Mouse (Mus musculus) lung, postnatal 36 days (tissue): Measurements from ENCODE around the gene Dnajc10.

Experiments used
- DNase-seq: peaks from one replicate; pipeline ENCODE4 v3.0.0; 2022; ENCODE audit warnings: mixed read lengths

Gene Dnajc10

DNA sequence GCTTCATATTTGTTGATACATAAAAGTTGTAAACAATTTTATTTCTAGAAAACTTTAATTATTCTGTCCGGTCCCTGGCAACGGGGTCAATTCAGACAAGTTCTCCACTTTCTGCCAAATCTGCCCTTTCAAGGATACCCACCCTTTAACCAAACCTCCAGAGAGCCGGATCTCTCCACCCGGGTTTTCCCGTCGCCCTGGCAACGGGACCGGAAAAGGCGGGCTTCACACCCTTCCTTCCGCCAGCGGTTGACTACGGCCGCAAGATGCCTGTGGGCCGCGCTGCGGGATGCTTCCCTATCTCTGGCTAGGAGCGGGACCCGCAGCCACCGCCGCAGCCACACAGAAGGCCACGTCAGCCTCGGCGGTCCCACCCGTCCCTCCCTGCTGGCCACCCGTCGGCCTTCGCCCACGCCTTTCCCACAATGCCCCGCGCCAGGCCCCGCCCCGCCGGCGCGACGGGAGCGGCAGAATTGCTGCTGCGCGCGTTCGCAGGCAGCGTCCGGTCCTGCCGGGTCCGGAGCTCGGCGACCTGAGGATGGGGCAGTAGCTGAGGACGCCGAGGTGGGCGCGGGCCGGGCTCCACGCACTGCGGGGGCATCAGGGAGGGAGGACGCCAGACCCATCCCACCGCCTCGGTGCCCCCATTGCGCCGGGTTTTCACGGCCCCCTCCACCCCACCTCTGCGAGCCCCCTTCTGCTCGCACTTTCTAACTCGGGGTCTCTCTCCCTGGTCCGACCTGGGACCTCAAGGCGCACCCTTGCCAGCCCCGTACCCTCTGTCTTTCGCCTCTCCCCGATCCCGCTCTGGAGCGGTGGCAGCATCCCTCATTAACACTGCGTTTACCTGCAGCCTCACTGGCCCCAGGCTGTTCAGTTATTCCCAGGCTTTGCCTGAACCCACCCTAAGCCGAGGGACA lies at the start of gene Dnajc10:
Dnajc10 (plus strand) TSS at position 225 of the 920 bp plus-strand sequence.
- DNase-seq: peak; percentile 93

DNA sequence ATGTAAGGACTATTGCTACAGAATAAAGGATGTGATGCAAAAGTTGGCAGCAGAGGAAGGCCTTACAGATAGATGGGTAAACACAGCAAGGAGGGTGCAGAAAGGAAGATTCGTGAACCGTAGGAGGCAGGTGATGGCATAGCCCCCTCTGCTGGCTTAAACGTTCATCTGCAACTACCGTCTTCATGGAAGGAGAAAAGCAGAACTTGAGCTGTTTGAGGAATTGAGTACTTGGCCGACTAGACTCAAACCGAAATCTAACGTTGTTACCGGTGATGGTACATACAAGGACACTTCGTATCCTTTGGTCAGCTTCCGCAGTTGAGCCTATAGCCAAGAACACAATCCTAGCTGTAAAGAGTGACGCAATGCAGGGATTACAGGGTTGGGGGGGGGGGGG lies 48.4 kb upstream of the Dnajc10 start:
- DNase-seq: peak; percentile 68

- DNase-seq: peak; percentile 15
Measured at GRCm38 (mm10) chr2:80268053-80268452, 47.2 kb upstream of the Dnajc10 start.

GRCm38 (mm10) chr2:80271431-80271830 lies 43.8 kb upstream of the Dnajc10 start:
- DNase-seq: no peak

GRCm38 (mm10) chr2:80273038-80273437 lies 42.2 kb upstream of the Dnajc10 start:
- DNase-seq: no peak

- DNase-seq: no peak
Measured at GRCm38 (mm10) chr2:80273763-80274162, 41.5 kb upstream of the Dnajc10 start.

DNA sequence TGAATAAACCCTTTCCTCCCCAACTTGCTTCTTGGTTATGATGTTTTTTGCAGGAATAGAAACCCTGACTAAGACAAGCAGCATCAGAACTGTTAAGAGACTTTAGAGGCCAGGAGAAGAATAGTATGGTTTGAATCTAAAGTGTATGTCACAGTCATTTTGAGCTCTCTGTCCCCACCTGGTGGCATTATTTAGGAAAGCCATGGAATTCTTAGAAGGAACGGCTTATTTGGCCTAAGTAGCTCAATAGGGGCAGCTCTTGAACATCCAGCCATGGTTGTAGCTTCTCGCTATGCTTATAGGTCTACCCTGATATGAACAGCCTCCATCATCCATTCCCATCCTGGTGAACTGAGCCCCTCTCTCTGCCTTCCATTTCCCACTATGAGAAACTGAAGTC lies 40.1 kb upstream of the Dnajc10 start:
- DNase-seq: peak; percentile 48

DNA sequence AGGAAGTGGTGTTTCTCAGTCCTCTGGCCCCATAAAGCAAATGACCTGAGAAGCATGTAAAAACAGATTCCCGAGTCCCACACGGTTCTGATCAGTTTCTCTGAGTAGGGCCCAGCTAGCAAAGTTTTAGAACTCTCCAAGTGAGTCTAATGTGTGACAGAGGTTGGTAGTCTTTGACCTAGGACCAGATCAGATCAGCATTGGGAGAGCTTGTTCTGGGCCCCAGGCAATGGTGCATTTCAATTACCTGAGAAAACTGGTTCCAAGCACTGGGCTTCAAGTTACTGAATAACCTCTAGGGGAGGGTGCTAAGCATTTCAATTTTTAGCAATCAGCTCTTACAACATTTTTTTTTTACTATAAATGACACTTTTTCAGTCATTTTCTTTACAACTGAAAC lies 33.1 kb upstream of the Dnajc10 start:
- no peak for DNase-seq

DNA sequence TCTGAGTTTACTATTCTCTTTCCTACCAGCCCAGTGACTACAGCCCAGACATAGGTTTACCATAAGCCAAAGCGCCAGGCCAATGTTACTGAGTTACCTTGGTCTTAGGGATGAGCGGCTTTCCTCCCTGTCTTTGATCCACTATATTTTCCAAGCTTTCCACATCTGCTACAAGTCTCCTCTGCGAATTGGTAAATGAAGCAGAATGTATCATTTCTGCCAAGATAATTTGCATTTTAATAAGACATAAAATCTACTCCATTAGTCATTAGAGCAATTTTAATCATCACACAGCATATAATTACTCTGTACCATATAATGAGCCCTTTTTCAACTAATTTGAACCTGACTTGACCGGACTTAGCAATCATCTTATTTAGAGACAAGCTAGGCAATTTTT lies 28.9 kb upstream of the Dnajc10 start:
- DNase-seq: no peak

- DNase-seq: no peak
Measured at GRCm38 (mm10) chr2:80292172-80292571, 23.1 kb upstream of the Dnajc10 start, which contains the start of gene Prdx6b. Gene Prdx6b, plus strand, starts transcription at chr2:80292472.

- no peak for DNase-seq
Measured at GRCm38 (mm10) chr2:80298334-80298733, 16.9 kb upstream of the Dnajc10 start.

DNA sequence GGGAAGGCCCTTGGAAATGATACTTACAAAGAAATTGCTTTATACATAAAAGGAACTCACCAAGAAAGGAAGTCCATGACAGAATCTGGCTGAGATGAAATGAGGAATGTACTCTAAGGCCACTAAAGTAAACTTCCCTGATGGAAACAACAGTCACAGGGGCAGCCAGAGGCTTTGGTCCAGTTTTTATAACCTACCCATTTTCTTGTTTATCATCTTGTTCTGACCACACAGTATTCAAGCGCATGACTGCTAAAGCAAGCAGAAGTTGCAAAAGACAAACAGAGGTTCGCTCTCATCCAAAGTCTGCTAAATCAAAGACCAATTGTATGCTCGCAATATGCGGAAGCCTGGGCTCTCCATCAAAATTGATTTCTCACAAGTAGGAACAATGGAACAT lies 14.5 kb upstream of the Dnajc10 start:
- peak; percentile 29 for DNase-seq

GRCm38 (mm10) chr2:80303957-80304356 lies 11.3 kb upstream of the Dnajc10 start:
- DNase-seq: no peak

DNA sequence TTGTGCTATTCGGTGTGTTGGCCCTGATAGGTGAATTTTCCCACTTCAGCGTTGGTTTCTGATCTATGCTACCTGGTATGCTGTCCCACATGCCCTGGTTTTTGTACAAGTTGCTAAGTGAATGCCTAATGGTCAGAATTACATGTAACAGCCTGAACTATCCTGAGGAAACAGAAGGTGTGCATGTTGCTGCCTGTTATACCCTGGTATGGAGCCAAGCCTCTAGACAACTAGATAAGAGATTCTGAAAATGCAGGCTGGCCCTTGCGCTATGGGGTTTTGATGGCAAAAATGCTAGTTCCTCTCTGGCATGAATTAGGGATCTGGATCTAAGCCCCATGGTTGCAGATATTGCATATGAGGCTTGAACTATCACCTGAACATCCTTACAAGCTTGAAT lies 7.6 kb upstream of the Dnajc10 start:
- DNase-seq: no peak

- DNase-seq: no peak
Measured at GRCm38 (mm10) chr2:80309775-80310174, 5.5 kb upstream of the Dnajc10 start.

DNA sequence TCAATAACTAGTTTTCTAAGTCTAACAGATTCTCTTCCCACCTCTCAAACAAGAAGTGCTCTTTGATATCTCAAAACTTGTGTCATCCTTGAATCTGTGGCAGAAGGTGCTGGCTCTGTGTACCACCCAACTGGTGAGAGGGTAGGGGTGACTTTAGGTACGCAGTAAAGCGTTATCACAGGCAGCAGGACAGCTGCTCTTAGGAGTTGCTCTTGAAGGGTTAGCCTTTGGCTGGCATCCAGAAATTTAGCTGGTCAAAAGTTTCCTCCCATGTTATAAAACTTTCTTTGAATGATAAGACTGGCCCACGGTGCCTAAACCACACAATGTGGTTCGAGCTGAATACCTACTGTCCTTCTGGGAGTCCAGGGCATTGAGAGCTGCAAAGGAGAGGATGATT lies 4.5 kb upstream of the Dnajc10 start:
- DNase-seq: no peak

DNA sequence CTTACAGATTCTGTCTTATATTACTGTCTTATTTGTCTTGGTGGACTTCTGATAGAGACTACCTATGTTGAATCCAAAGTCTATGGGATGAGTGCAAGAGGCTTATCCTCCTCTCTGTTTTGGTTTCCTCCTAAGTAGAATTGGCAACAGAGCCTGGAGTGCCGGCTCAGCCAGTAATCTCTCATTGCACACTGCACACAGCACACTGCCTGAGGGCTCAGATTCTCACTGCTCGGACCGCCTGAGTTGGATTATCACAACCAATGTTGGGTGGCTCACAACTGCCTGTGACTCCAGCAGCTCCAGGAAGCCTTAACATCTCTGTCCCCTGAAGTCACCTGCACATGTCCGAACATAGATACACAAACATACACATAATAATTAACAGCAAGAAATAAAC lies 3.9 kb upstream of the Dnajc10 start:
- DNase-seq: no peak

- no peak for DNase-seq
Measured at GRCm38 (mm10) chr2:80314201-80314600, 1.1 kb upstream of the Dnajc10 start.

GRCm38 (mm10) chr2:80314854-80315241 lies 418 bp upstream of the Dnajc10 start:
- no peak for DNase-seq

DNA sequence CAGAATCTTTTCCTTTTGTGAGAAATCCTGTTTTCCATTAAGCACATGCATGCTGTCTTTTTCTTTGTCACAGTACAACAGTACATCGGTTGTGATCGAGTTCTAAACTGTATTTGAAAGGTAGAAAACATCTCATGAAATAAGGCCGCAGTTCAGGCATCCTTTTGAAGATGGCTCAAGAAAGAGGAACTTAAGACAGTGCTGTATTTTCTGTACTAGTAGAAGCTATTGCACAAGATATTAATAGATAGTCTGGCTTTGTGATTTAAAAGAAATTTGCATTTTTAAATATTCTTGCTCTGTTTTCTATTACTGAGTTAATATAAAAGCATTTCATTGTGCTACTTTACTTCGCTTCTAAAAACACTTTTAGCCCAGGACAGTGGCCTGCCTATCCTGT lies 7.6 kb downstream of the Dnajc10 start:
- DNase-seq: no peak

DNA sequence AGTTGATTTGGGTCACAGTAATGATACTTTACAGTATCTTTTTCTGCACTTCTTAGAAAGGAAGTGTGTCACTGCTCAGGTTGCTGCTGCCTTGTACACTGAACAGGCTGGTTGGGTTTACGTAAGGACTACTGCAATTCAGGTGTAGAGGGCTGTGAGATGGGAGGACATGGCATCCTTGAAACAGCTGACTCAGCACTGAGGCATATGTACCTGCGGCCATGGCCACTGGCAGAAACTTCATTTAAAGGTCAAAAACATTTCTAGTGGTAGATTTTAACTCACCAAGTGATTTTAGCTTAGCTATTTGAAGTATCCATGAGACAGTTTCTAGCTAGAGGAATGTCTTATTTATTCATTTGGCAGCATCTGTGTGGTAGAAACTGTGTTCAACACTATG lies 10.5 kb downstream of the Dnajc10 start:
- DNase-seq: no peak

DNA sequence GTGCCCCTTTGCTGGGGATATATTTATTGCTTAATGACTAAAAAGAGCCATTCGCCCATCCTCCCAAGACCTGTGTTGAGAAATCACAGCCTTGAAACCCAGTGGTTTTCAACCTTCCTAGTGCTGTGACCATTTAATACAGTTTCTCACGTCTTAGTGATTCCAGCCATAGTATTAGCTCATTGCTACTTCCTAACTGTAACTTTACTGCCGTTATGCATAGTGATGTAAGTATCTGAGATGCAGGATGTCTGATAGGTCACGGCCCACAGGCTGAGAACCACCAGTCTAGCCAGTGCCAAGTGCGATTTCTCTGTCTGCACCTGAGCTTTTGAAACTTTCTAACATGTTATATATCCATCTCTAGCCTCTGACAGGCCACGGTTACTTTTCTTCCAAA lies 12.0 kb downstream of the Dnajc10 start:
- no peak for DNase-seq

GRCm38 (mm10) chr2:80328961-80329653 lies 13.8 kb downstream of the Dnajc10 start:
- no peak for DNase-seq

- no peak for DNase-seq
Measured at GRCm38 (mm10) chr2:80340537-80340936, 25.3 kb downstream of the Dnajc10 start.
